Mouse (Mus musculus): ENCODE measurements around the gene Pphln1.
A peak's percentile ranks its signal among the peaks of the same experiment; 100 is the strongest.

- TF ChIP-seq CTCF (IDR thresholded peaks at IDR 0.05) = peak; percentile 60
- no peak for TF ChIP-seq POLR2A (IDR thresholded peaks at IDR 0.05; ENCODE audit: insufficient read depth, low read depth, low read length)
- TF ChIP-seq EP300 (IDR thresholded peaks at IDR 0.05; ENCODE audit: insufficient read depth, low read depth, low read length) = no peak
These were observed 96.5 kb downstream of the Pphln1 start for GRCm38 (mm10) chr15:93494700-93495099.

Measured in heart, adult 2 months (tissue).